Mouse (Mus musculus): Measurements from ENCODE around the gene Slc25a45.

- TF ChIP-seq CTCF (IDR thresholded peaks at IDR 0.05; ENCODE audit: borderline replicate concordance, insufficient read depth, low read length) = no peak
- peak; percentile 24; the same call in 1 of the 2 replicates for TF ChIP-seq POLR2A (IDR thresholded peaks at IDR 0.05; ENCODE audit: low read depth, low read length)
Observed at GRCm38 (mm10) chr19:5848032-5848825, 29.4 kb upstream of the Slc25a45 start.
